Mouse (Mus musculus): Measurements from ENCODE around the gene Otog.

GRCm38 (mm10) chr7:46240696-46241095, at the start of gene Otog:
- TF ChIP-seq CTCF (IDR thresholded peaks at IDR 0.05; ENCODE audit: extremely low read depth, insufficient read length, insufficient replicate concordance, low read depth, low read length) (no peak), POLR2A (IDR thresholded peaks at IDR 0.05; ENCODE audit: low read depth, low read length) (no peak)
